Mouse (Mus musculus): ENCODE data around the gene Fam107b.

Gene Fam107b

DNA sequence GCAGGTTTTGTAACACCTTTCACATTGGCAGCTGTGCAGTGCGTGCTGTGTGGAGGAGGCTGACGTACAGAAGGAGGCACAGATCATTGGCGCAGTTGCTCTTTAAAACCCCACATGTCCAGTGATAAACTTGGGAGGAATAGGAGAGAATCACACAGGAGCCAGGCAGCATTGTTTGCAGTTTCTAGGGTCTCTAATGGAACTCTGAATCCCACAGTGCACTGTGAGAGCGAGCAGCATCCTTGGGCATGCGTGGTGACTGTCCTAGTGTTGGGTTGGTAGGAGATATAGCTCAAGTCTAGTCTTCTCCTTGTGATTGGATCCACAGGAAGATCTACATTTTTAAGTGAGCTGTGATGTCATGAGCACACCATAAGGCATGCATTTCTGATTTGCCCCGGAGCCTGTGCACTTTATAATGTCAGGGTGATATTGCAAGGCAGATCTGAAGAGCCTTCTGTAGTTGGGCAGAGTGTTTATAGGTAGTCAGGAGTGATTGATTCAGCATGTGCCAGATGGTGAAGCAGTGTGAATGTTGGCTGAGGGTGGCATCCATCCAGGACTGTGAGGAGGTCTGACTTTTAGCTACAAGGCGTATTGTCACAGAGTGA is 169.2 kb downstream of the Fam107b start:
- peak in 1 of 2 experiments; percentile 74 for DNase-seq (ENCODE audit: low spot score in 2 of 2)

GRCm38 (mm10) chr2:3740256-3740655 is 170.0 kb downstream of the Fam107b start:
- no peak for DNase-seq (ENCODE audit: low spot score in 2 of 2)

DNA sequence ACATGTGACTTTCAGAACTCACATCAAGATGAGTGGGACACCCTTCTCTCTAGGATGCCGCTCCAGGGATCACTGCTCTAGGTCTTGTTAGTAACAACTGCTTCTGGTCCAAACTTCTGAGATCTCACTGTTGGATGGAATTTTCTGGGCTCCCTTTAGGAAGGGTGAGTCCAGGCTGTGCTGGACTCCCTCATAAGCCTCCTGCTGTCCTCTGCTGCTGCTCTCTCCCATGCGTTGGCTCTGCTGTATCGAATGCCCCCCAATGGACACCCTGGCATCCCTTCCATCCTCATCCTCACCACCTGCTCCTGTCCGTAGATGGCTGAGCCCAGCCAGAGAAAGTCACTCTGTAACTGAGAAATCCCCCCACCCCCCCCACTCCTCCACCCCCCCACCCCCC is 170.4 kb downstream of the Fam107b start:
- no peak for DNase-seq (ENCODE audit: low spot score in 2 of 2)

GRCm38 (mm10) chr2:3742519-3742918 is 172.2 kb downstream of the Fam107b start:
- DNase-seq (ENCODE audit: low spot score in 2 of 2): no peak

DNA sequence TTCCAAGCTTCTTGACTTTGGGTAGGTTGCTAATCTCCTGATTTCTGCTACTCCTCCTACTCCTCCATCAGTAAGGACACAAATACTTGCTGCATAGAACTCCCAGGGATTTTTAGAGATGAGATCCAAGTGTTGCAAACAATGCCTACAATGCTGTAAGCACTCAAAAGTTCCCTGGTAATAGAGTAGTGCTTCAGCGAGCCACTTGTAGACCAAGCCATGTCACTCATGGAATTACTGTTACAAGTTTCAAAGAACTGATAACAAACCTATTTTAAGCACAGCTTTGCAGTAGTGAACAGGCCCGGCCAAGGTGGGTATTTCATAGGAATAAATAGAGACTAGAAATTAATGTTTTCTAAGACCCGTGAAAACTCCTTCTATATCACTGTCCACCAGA is 174.8 kb downstream of the Fam107b start:
- DNase-seq (ENCODE audit: low spot score in 2 of 2): no peak

- DNase-seq (ENCODE audit: low spot score in 2 of 2): no peak
These were observed 175.8 kb downstream of the Fam107b start for GRCm38 (mm10) chr2:3745910-3746606.

DNA sequence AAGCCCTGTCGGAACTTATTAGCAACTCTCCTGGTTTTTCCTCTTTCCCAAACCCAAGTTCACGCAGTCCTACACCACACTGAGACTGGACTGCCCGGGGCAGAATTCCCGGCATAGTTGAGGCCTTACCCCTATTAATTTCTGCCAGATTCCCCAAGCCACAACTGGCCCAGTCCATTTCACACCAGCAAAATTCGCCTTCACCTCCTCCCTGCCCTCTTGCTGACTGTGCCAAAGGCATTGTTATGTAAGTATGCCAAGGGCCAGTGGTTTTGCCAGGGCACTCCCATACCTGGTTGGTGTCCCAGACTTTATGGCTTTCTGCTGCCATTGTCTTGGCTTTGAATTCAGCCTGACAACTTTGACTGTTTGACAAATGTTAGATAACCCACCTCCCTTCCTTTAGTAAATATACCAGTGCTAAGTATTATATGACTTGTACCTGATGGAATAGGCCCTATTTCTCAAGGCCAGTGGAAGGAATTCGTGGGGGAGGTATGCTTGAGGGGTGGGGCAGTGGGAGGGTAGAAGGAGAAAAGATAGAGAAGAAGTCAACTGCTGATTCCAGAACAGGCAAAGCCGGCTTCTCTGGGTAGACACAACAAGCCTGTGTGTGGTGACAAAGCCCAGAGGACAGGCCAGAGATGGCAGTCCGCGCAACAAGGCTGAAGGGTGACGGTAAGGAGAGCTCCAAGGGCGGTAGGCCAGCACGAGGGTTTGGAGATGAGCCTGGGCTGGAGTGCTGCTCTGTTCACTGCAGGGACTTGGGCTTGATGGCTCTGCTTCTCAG is 178.6 kb downstream of the Fam107b start:
- no peak for DNase-seq (ENCODE audit: low spot score in 2 of 2)

- DNase-seq (ENCODE audit: low spot score in 2 of 2): no peak
These were observed 179.3 kb downstream of the Fam107b start for GRCm38 (mm10) chr2:3749504-3750024.

DNA sequence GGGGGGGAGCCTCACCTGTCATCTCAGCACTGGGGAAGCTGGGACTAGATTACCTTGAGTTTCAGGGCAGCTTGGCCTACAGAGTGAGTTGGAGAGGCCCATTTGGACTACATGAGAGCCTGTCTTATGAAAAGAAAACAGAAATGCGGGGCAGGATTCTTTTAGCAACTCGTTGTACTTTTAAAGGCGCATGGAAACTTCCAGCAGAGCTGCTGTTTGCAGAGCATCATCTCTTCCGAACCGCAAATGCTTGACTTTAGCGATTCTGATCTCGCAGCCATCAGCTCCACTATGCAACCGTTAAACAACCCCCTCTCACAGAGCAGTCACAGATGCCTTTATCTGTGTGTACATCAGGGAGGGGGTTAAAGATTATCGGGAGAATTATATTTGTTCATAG is 179.8 kb downstream of the Fam107b start:
- DNase-seq (ENCODE audit: low spot score in 2 of 2): no peak

- DNase-seq (ENCODE audit: low spot score in 2 of 2): no peak
These were observed 182.1 kb downstream of the Fam107b start for GRCm38 (mm10) chr2:3752365-3752764.

DNA sequence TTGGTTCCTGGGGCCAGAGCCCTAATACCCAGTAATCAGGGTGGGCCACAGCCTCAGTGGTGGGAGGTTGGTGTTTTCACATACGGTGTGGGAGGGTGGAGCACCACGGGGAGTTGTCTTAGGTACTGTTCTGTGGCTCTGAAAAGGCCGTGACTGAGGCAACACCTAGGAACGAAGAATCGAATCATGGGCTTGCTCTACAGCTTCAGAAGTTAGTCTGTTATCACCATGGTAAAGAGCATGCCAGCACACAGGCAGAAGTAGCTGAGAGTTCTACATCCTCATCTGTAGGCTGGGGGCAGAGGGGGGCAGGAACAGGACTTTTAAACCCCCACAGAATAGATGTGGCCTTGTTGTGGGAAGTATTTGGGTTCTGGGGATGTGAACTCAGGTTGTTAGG is 182.6 kb downstream of the Fam107b start:
- no peak for DNase-seq (ENCODE audit: low spot score in 2 of 2)

DNA sequence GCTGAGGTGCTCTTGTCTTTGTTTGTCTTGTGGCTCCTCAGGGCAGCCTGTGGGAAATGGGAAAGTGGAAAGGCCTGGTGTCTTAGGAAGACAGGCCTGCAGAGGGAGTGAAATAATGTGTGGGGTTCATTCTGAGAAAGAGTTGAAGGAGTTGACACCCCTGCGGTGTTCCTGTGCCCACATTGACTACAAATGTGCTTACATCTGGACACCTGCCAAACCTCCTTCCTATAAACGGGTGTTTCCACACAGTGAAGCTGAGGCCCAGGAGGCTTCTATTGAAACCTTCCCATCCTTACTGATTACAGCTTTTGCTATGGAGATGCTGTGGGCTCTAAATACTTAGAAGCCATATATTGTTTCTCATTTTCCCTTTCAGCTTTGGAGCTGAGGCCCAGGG is 183.5 kb downstream of the Fam107b start:
- no peak for DNase-seq (ENCODE audit: low spot score in 2 of 2)

DNA sequence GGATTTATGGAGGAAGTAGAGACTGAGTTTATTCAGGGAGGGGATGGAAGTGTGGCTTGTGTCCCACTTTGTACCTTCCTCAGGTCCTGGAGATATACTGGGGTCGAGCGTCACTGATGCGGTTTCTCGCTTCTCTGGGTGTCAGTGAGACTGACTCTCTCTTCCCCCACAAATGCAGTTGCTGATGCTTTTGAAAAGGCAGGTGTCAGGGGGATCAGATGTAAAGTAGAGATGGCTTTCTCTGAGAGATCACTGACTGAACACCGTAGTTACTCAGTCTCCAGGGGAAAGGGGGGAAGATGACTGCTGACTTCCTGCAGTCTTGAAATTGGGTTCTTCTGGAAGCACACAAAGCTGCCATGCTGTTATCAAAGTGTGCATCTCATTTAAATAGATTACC is 185.6 kb downstream of the Fam107b start:
- DNase-seq (ENCODE audit: low spot score in 2 of 2): no peak

GRCm38 (mm10) chr2:3758406-3758805 is 188.1 kb downstream of the Fam107b start:
- DNase-seq (ENCODE audit: low spot score in 2 of 2): no peak

DNA sequence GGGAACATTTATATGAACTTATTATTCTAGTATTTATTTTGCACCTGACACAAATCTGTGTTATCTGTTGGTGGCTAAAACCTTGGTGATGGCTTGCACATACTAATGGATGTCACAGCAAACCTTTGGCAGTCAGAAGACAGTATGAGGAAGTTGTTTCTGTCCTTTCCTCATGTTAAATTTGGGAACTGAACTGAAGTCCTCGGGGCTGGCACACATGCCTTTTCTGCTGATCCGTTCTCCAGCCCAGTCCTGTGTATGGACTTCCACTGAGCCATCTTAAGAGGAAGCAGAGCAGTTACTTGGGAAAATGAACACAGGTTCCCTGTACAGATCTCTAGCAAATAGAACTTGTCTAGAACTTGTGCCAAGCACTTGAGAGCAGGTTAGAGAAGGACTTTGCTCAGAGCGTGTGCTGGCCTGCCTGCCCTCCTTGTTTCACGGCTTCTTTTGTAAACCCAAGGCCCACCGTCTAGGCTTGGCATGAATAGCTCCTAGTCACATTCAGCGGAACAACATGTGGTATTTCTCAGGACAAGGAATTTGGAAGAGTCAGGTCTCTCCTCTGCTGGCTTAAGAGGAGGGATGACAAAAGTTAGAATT is 190.0 kb downstream of the Fam107b start:
- DNase-seq (ENCODE audit: low spot score in 2 of 2): no peak

GRCm38 (mm10) chr2:3764136-3764535 is 193.8 kb downstream of the Fam107b start:
- no peak for DNase-seq (ENCODE audit: low spot score in 2 of 2)

DNA sequence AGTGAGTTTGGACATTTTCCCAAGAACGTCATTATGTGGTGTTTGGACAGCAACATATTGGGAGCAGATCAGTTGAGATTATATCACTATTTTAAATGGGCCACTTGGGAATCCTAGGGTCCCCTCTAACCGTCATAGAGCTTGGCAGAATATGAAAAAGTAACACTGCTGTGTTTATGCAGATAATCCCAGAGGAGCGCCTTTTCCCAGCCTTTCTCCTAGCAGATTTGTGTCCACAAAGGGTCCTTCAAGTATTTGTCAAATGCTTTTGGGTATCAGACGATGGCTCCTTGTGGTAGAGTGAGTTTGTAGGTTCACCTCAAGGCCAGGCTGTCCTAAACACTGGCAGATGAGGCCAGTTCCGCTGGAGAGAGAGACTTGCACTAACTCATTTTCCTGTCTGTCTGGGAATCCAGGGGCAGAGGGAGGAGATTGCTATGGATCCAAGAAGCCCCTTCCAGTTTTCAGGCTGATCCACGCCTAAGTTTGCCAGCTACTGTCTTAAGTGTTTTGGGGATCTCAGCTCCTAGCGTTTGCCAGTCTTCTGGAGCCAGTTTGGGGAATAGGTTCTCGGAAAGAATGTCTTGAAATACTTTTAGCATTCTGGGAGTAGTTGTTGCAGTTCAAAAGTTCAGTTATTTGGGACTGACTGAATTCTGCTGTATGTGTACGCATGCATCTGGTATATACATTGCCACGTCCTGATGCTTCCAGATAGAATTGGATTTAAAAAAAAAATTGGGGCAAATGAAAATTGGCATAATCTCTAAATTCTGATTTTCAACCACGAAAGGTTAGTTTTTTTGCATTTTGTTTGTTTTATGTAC is 195.9 kb downstream of the Fam107b start:
- no peak for DNase-seq (ENCODE audit: low spot score in 2 of 2)

- peak; percentile 53 to 74 for DNase-seq (ENCODE audit: low spot score in 2 of 2)
These were observed 199.0 kb downstream of the Fam107b start for GRCm38 (mm10) chr2:3769260-3769659.

DNA sequence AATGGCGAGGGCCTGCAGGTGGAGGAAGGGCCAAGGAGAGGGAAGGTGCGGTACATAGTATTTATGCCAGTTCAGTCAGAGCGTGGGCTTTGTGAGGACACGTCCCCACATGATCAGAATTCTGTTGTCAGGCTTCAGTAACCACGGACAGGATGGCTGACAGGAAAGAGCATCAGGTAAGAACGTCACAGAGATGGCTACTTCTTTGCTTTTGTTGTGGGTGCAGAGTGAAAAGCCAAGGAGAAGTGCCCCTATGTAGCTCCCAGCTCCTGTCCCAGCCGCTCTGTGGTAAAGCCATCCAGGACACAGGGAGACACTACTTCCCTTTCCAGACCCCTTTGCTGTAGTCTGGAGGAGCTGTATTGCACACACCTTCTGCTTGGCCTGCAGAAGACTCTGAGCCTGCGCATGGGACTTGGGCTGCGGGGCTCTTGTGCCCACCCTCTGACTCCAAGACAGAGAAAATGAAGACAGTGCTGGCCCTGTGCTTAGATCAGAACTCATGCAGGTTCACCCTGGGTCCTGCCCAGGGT is 199.6 kb downstream of the Fam107b start:
- no peak for DNase-seq (ENCODE audit: low spot score in 2 of 2)

DNA sequence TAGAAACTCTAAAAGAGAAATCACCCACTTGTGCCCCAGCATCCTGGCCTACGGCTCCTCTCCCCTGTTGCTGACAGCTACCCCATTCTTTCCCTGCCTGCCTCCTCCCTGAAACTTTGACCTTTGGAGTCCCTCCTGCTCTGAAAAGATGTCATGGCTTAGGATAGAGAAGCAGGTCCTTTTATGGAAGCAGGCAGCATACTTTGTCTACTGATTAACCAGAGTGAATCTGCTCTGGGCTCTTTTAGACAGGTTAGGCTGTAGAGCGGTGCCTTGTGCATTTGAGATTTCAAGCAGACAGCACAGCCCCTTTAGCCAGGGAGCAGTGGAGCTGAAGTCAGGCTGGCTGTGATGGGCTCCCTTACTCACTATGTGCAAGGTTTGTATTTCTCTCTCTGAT is 200.1 kb downstream of the Fam107b start:
- no peak for DNase-seq (ENCODE audit: low spot score in 2 of 2)

DNA sequence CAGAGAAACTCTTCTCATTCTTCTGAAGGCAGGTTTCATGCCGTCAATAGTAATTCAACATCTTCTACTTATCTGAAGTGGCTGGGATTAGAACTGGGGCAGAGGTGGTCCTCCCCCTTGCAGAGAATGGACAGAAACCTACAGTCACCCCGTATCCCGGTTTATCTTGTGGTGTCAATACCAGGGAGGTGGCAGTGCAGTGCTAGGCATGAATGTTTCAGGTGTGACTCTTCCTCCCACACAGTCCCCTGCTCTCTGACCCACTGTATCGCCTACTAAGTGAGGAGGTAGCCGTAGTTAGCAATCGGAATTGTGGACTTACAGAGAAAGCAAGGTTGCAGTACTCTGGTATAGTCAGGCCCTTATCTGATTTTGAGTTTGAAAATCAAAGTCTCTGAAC is 201.2 kb downstream of the Fam107b start:
- no peak for DNase-seq (ENCODE audit: low spot score in 2 of 2)
